Mouse (Mus musculus) layer of hippocampus, adult 6 months (tissue): Measurements from ENCODE around the gene Gaa. TPM values are rescaled to one million over a fixed set of nuclear protein-coding genes. Genes with fewer than 3 reads are reported as not detected.

Experiments
- long read RNA-seq, 2 experiments: library from polyadenylated mRNA; unstranded; transcript quantifications; one replicate each; pipeline ENCODE4 v2.0.0; 2019 to 2020
- polyA plus RNA-seq: library from polyadenylated mRNA; unstranded; fragments of <200 nt; fragmentation: Nextera tagmentation; gene quantifications from 2 replicates; pipeline ENCODE4 v1.2.3, GENCODE M21; 2021

Gaa gene
- 283 and 305 TPM in 2 replicates for polyA plus RNA-seq
- long read RNA-seq, experiment 1, transcript Gaa-201 (20 exons, 3,363 nt): minor isoform, 30 of 588 reads
- long read RNA-seq, experiment 1, transcript Gaa-203 (20 exons, 3,633 nt): major isoform, 335 of 588 reads
- long read RNA-seq, experiment 1, partial matches to known transcripts: 185 of 588 reads
- long read RNA-seq, experiment 1, other reads (novel, unspliced or antisense): 37 of 588 reads
- long read RNA-seq, experiment 2, transcript Gaa-203 (20 exons, 3,633 nt): major isoform, 2,288 of 2,779 reads
- long read RNA-seq, experiment 2, transcript Gaa-201 (20 exons, 3,363 nt): minor isoform, 174 of 2,779 reads
- long read RNA-seq, experiment 2, partial matches to known transcripts: 197 of 2,779 reads
- long read RNA-seq, experiment 2, other reads (novel, unspliced or antisense): 120 of 2,779 reads

DNA sequence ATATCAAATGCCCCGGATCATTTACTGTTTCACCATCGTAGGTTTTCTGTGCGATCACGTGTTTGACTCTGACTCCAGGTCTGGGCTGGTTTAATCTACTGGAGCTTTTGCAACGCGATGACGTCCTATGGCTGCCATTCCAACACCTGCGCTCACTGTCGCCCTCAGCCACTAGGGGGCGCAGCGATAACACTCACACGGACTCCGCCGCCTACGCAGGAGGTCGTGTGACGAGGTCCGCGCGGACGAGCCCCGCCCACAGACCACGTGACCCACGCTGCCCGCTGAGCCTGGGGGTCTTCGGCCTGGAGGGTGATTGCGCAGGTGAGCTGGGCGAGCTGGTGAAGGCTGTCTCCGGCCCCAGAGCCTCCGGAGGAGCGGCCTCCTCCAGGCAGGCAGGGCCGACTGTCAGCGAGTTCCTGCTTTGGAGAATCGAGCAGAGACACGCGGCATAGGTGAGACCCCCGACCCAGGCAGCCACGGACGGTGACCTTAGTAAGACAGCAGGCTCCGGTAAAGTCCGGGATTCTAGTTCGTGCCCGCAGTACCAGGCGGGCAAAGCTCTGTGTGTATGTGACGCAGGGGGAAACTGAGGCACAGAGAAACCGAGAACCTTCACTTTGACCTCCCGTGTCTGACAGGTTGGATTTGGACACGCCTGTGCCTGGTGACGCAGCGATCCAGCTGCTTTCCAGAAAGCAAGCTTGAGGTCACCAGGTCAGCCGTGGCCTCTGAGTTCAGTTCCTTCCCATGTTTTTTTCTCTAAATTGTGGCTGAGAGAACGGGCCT, at the start of gene Gaa:
TSS of gene Gaa (plus strand) at position 120 of the 789 bp plus-strand sequence.

DNA sequence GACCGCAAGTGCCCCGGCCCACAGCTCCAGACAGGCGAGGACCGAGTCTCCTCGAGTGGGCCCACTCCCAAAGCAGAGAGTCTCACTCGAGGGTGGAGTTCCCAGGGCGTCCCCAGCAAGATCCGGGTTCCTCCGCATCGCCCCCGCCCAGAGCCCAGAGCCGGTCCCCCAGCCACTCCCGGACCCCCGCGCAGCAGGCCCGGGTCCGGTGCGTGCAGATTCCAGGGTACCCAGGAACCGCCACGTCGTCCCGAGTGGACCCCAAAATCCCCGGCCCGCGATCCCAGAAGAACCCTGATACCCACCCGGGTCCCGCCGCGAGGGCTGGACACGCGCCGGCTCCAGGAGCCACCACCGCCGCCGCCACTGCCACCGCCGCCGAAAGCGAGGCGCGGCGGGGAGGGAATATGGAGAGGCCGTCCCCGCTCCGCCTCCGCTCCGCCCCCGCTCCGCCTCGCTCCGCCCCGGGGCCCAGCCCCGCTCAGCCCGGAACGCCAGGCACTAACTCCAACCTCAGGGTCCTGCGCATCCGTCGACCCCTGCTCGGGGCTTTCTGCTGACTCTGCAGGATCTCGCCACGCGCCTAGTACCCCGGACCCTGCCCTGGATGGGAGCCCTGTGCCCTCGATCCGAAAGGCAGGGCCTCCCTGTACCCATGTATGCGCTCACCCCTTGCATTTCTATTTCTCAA, 39.5 kb upstream of the Gaa start, which contains the start of the genes Tbc1d16 and Ccdc40:
TSS of gene Tbc1d16 (minus strand) at position 409 of the 691 bp plus-strand sequence.
TSS of gene Ccdc40 (plus strand) at position 482 of the 691 bp plus-strand sequence.

DNA sequence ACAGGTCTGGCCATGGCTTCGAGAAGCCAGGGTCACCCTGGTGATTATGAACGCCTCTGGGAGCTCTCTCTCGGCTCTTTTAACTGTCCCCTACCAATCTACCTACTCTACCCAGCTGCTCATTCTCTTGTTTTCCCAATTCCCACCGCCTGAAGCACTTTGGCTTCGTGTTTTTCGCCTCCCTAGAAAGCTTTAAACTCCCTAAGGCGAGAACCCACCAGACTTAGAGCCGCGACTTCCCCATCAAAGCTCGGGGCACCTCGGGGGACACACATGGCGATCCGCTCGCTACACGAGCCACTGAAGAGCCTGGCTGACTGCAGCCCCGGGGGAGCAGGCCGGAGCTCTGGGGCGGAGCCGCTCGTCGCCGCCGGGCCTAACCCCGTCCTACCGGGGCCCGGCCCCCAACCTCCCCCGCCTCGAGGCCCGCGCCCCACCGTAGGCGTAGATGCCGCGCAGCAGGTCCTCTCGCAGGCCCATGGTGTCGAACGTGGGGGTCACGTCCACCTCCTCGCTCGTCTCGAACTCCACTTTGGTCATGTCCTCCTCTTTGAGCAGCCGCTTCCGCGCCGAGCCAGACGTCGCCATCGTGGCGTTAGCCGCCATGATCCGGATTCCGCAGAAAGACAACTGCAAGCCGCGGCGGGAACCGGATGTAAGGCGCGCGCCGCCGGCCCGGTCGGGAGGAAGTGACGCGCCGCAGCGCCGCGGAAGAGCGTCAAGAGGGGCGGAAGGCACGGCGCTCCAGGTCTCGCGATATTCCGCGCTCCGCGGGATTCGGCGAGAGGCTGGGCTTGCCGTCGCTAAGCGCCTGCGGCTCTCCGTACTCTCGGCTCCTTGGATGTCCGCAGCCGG, 31.9 kb downstream of the Gaa start, which contains the start of gene Eif4a3:
TSS of gene Eif4a3 (minus strand) at position 699 of the 855 bp plus-strand sequence.

DNA sequence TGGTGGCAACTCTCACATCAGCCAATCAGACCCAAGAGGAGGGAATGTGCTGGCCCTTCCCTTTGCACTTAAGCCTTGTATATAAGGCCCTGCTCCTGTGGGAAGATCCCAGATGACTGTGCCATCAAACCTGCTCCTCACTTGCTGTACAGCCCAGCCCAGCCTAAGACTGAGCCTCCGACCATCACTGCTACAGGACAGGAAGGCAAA, 39.9 kb downstream of the Gaa start, which contains the start of gene Card14:
TSS of gene Card14 (plus strand) at position 111 of the 210 bp plus-strand sequence.

Other genes with a start within 250 kb of the Gaa start
- gene Cbx2, start 244.9 kb upstream of the Gaa start, polyA plus RNA-seq: 0.30 and 0.40 TPM in 2 replicates
- gene Cbx8, start 226.9 kb upstream of the Gaa start, polyA plus RNA-seq: 8.1 and 8.7 TPM in 2 replicates
- 3.8 and 4.5 TPM in 2 replicates for gene Cbx4, start 181.7 kb upstream of the Gaa start, polyA plus RNA-seq
- gene Tbc1d16, start 39.4 kb upstream of the Gaa start, polyA plus RNA-seq: 6.9 and 8.0 TPM in 2 replicates
- 0.84 and 1.2 TPM in 2 replicates for gene Ccdc40, start 39.3 kb upstream of the Gaa start, polyA plus RNA-seq
- 199 and 201 TPM in 2 replicates for gene Eif4a3, start 32.2 kb downstream of the Gaa start, polyA plus RNA-seq
- gene Card14, start 39.9 kb downstream of the Gaa start, polyA plus RNA-seq: 0.05 TPM in 1 of 2 replicates, not detected in the other
- 3.1 and 3.5 TPM in 2 replicates for gene Sgsh, start 87.6 kb downstream of the Gaa start, polyA plus RNA-seq
- gene Slc26a11, start 87.7 kb downstream of the Gaa start, polyA plus RNA-seq: 3.8 and 4.6 TPM in 2 replicates
- gene Rnf213, start 125.2 kb downstream of the Gaa start, polyA plus RNA-seq: 0.93 and 0.97 TPM in 2 replicates
- gene Endov, start 223.5 kb downstream of the Gaa start, polyA plus RNA-seq: 7.2 and 7.6 TPM in 2 replicates